Mouse (Mus musculus): Measurements from ENCODE around the gene Tmem51. TPM values are rescaled to one million over a fixed set of nuclear protein-coding genes. Genes with fewer than 3 reads are reported as not detected.

The Tmem51 gene
- total RNA-seq, 4 experiments from 2014 or later, result 0.22 to 0.86 (median 0.72) TPM

Other genes starting within 250 kb of the Tmem51 start
- not detected for gene Ctrc, start 237.9 kb downstream of the Tmem51 start, total RNA-seq (2022)
- gene Efhd2, start 209.4 kb downstream of the Tmem51 start, total RNA-seq (2022), result 1 to 10 TPM; 2.1 to 3.7 (median 3.1) TPM
- not detected for gene Fhad1, start 69.2 kb downstream of the Tmem51 start, total RNA-seq (2022)
- gene Kazn, start 155.1 kb upstream of the Tmem51 start, total RNA-seq (2022), result 1 to 10 TPM; 1.3 to 1.9 (median 1.7) TPM